Mouse (Mus musculus): ENCODE measurements around the gene Adgre5.

The Adgre5 gene

DNA sequence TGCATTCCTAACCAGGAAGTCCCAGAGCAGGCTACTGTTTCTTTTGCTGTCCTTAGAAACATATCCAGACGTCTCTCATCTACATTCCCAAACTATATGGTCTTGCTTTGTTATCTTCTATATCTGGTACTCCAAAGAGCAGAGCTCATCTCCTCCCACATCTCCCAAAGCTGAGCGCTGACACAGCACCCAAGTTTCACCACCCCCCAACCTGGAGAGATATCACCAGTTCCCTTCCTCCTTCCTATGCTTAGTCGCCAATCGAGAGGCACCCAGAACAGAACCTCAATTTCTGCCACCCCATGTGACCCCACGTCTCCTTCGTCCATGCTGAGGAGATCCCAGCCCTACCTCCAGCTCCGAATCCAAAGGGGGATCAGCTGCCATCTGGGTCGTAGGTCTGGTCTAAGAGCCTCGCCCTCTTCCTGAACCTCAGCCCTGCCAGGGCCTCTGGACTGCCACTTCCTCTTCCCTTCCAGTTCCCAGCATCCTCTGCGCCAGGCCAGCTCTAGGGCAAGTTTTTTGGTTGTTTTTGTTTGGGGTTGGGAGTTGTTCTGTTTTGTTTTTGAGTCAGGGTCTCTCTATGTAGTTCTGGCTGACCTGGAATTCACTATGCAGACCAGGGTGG, 47.4 kb downstream of the Adgre5 start:
- DNase-seq (ENCODE audit: low read depth, low spot score), result no peak

DNA sequence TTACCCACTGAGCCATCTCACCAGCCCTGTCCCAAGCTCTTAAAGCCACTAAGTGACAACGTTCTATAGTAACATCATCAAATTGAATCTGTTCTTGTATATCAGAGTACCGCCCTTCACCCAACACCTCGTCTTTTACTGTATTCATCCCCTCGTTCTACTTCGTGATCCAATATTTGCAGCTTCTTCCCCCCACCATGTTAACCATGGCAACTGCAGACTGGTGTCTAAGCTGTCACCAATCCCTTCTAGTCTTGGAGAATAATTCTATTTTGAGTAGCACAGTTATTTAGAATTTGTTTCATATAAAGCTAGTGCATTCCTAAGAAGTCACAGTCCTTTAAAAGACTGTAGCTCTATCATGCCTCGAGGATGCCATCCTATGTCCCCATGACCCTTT, 51.9 kb downstream of the Adgre5 start:
- DNase-seq (ENCODE audit: low read depth, low spot score), result no peak

DNA sequence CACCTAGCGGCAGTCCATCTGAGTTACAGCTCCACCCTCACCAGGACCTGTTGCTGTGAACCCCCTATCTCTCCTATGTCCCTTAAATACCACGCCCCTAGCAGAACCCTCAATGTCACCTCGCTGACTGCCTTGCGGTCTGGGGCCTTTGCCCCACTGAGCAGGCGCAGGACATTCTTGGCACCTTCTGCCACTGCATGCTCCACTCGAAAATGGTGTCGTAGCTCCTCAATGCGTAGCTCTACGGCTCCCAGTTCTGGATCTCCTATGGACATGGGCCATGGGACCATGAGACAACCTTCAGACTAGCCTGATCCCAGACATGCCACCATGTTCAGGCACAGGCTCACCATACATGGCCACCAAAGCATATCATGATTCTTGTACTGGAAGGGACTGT, 56.6 kb downstream of the Adgre5 start:
- no peak for DNase-seq (ENCODE audit: low read depth, low spot score)

DNA sequence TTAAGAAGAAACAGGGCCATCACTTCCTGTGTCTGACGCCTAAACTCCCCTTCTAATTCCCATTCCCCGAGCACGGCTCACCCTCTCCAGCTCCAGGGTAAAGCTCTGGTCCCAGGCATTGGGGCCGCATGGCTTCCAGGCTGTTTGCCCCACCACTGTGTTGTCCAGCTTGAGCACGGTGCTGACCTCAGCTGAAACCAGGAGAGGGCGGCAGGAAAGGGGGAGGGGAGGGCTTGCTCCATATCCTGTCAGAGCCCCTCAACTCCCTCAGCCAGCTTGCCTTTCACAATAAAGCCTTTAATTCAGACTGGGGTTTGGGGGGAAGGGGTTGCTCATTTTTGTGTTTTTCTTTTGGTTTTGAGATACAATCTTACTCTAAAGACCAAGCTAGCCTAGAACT, 60.0 kb downstream of the Adgre5 start:
- DNase-seq (ENCODE audit: low read depth, low spot score), result no peak

DNA sequence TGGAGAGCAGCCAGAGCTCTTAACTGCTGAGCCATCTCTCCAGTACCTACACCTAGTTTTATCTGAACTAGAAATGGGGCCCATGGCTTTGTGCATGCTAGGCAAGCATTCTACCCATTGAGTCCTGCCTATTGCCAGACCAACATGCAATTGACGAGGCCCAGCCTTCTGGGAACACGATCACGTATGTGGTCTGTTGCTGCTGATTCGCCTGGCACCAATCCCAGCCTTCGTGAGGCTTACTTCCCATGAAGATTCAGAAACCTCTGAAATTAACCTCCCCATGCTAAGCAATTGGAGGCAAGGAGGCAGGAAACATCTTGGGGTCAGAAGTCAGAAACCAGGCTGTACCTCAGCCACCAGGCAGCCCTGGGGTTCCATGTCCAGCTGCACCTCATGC, 60.5 kb downstream of the Adgre5 start:
- no peak for DNase-seq (ENCODE audit: low read depth, low spot score)

DNA sequence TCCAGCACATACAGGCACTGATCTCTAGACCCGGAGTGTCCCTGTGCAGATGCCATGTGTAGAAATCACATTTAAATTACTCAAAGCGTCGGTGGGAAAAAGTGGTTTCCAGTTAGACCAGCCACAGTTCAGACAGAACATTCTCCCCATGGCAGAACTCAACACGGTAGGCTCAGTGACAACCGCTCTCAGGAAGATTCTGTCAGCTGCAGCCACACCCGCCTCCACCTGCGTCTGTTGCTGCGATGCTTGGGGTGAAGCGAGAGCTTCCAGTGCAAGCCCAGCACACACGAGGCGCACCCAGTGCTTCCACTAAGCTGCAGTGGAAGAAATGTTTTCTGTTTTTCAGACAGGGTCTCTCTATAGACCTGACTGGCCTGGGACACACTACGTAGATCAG, 61.3 kb downstream of the Adgre5 start:
- DNase-seq (ENCODE audit: low read depth, low spot score), result no peak

DNA sequence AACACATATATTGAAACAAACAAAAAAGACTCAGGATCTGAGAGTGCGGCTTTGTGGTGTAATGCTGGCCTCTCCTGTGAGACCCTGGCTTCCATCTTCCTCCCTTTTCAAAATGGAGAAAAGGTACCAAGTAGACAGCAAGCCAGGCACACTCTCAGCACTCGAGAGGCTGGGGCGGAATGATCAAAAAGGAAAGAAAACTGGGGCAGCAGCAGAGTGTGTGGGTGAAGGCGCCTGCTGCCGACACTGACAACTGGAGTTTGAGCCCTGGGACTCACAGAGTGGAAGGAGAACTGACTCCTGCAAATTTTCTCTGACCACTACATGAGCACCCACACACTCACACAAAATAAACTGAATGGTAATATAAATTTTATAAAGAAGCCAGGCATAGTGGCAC, 66.6 kb downstream of the Adgre5 start:
- DNase-seq (ENCODE audit: low read depth, low spot score), result no peak

Measured in c-Kit-negative CD71-positive TER-119-positive erythroid progenitor cells, embryonic 14.5 days (primary cell).